In genomic region chr4:33589207-33589606, GRCm38 (mm10) we compare ENCODE assay signal across 8 mouse cellular contexts.
A peak's percentile ranks its signal among the peaks of the same experiment; 100 is the strongest.
DNase-seq lines count a peak whose midpoint lies in the region; ATAC-seq lines count a peak whose summit lies in the region.

No protein-coding gene starts in this region.

- H3K27ac ChIP-seq in heart, embryonic 10.5 days = 0 out of 2 replicates have a peak overlapping the region, but pooled peaks have one; percentile 16
- no peak overlapping the region for H3K27ac ChIP-seq in hindbrain, embryonic 12.5 days
- no peak overlapping the region for H3K27ac ChIP-seq in neural tube, embryonic 12.5 days

- H3K4me1 ChIP-seq in heart, embryonic 10.5 days = peaks cover 27% of the 10 kb centered on the region
- H3K4me1 ChIP-seq in hindbrain, embryonic 12.5 days = peaks cover 41% of the 10 kb centered on the region
- H3K4me1 ChIP-seq in neural tube, embryonic 12.5 days = peaks cover 17% of the 10 kb centered on the region

- 14% methylated on average over 8 of the region's 8 CpGs for WGBS in heart, embryonic 10.5 days
- WGBS in hindbrain, embryonic 12.5 days = 3% methylated on average over 8 of the region's 8 CpGs
- WGBS in neural tube, embryonic 12.5 days = 3% methylated on average over 8 of the region's 8 CpGs

- no peak for DNase-seq in heart, embryonic 10.5 days (ENCODE audit: low spot score)
- no peak for DNase-seq in heart, postnatal 36 days
- DNase-seq in cerebellum, postnatal 10 days = peak; percentile 44 to 57
- DNase-seq in right cerebral cortex, postnatal 14 days = no peak
- no peak for DNase-seq in lung, postnatal 36 days
- DNase-seq in spleen, postnatal 10 days (ENCODE audit: low spot score in 2 of 2) = no peak

- H3K4me2 ChIP-seq in hindbrain, embryonic 12.5 days (replicated peaks) = peak overlapping the region; percentile 25
- peak overlapping the region; percentile 36 for H3K4me2 ChIP-seq in neural tube, embryonic 12.5 days (replicated peaks)

- no peaks in the 10 kb centered on the region for H3K9me3 ChIP-seq in heart, embryonic 10.5 days
- peaks cover 7% of the 10 kb centered on the region; the same call in 1 of the 2 replicates for H3K9me3 ChIP-seq in hindbrain, embryonic 12.5 days (replicated peaks)
- 0 out of 2 replicates have a peak, but pooled peaks cover 6% of the 10 kb centered on the region for H3K9me3 ChIP-seq in neural tube, embryonic 12.5 days

- 0 out of 2 replicates have a peak overlapping the region, but pooled peaks have one; percentile 27 for H3K4me3 ChIP-seq in heart, embryonic 10.5 days
- no peak overlapping the region for H3K4me3 ChIP-seq in hindbrain, embryonic 12.5 days
- H3K4me3 ChIP-seq in neural tube, embryonic 12.5 days = no peak overlapping the region

- no peak overlapping the region for H3K9ac ChIP-seq in hindbrain, embryonic 12.5 days
- no peak overlapping the region for H3K9ac ChIP-seq in neural tube, embryonic 12.5 days

- ATAC-seq in hindbrain, embryonic 12.5 days (ENCODE audit: low FRiP score) = peak; percentile 59
- peak; percentile 51; the same call in 1 of the 2 replicates for ATAC-seq in neural tube, embryonic 12.5 days (ENCODE audit: low FRiP score, low read depth)

- intact Hi-C loops in heart, postnatal 36 days (cut with DNase I) = loop anchor here (5.0 kb wide), 1 partner anchor 192 kb away; no protein-coding TSS in a partner anchor

- H3K27me3 ChIP-seq in heart, embryonic 10.5 days (ENCODE audit: insufficient read depth, poor library complexity, severe bottlenecking) = peaks cover 6% of the 10 kb centered on the region; the same call in 1 of the 2 replicates
- no peaks in the 10 kb centered on the region; the same call in 1 of the 2 replicates for H3K27me3 ChIP-seq in hindbrain, embryonic 12.5 days
- no peaks in the 10 kb centered on the region for H3K27me3 ChIP-seq in neural tube, embryonic 12.5 days (replicated peaks)

- H3K36me3 ChIP-seq in heart, embryonic 10.5 days = no peaks in the 10 kb centered on the region
- H3K36me3 ChIP-seq in hindbrain, embryonic 12.5 days = no peaks in the 10 kb centered on the region
- no peaks in the 10 kb centered on the region for H3K36me3 ChIP-seq in neural tube, embryonic 12.5 days

Comparison
In these comparisons a context has a peak if more than half of its experiments do, and no peak if none do; other contexts are left out.
1. DNase-seq: peak in cerebellum, postnatal 10 days (2 of 2); none in heart, embryonic 10.5 days (single experiment), heart, postnatal 36 days (0 of 2), right cerebral cortex, postnatal 14 days (single experiment), lung, postnatal 36 days (single experiment) and spleen, postnatal 10 days (0 of 2).